Mouse (Mus musculus): ENCODE data around the gene Hmgb1.
"Not testable (repeated sequence)": the region's sequence is repeated elsewhere in the genome, so short reads cannot be mapped to it uniquely, and the experiment has no call there.

Gene Hmgb1

GRCm38 (mm10) chr5:149143766-149144375 is 40.4 kb downstream of the Hmgb1 start:
- no peak for DNase-seq

- DNase-seq = not testable (repeated sequence)
These were observed 43.1 kb downstream of the Hmgb1 start for GRCm38 (mm10) chr5:149141155-149141554.

GRCm38 (mm10) chr5:149140336-149140735 is 44.0 kb downstream of the Hmgb1 start:
- no peak for DNase-seq

GRCm38 (mm10) chr5:149138087-149138486 is 46.2 kb downstream of the Hmgb1 start:
- not testable (repeated sequence) for DNase-seq

- DNase-seq = no peak
These were observed 46.8 kb downstream of the Hmgb1 start for GRCm38 (mm10) chr5:149137447-149137846.

- peak; percentile 20 to 33 for DNase-seq
These were observed 47.3 kb downstream of the Hmgb1 start for GRCm38 (mm10) chr5:149136933-149137365.

- DNase-seq = no peak
These were observed 48.6 kb downstream of the Hmgb1 start for GRCm38 (mm10) chr5:149135455-149136354.

GRCm38 (mm10) chr5:149134751-149135454 is 49.4 kb downstream of the Hmgb1 start:
- no peak for DNase-seq

- DNase-seq = no peak
These were observed 55.8 kb downstream of the Hmgb1 start for GRCm38 (mm10) chr5:149128473-149128872.

GRCm38 (mm10) chr5:149123795-149124194 is 60.5 kb downstream of the Hmgb1 start:
- no peak for DNase-seq

- no peak for DNase-seq
These were observed 64.9 kb downstream of the Hmgb1 start for GRCm38 (mm10) chr5:149119341-149119881.

GRCm38 (mm10) chr5:149117815-149118547 is 66.3 kb downstream of the Hmgb1 start:
- DNase-seq = no peak

GRCm38 (mm10) chr5:149114587-149114986 is 69.7 kb downstream of the Hmgb1 start:
- DNase-seq = no peak

GRCm38 (mm10) chr5:149114034-149114433 is 70.3 kb downstream of the Hmgb1 start:
- no peak for DNase-seq

- DNase-seq = no peak
These were observed 70.8 kb downstream of the Hmgb1 start for GRCm38 (mm10) chr5:149113439-149113838.

- DNase-seq = no peak
These were observed 71.7 kb downstream of the Hmgb1 start for GRCm38 (mm10) chr5:149112559-149112958.

GRCm38 (mm10) chr5:149109220-149109619 is 75.1 kb downstream of the Hmgb1 start:
- DNase-seq = no peak

GRCm38 (mm10) chr5:149108178-149108577 is 76.1 kb downstream of the Hmgb1 start:
- no peak for DNase-seq

- no peak for DNase-seq
These were observed 76.7 kb downstream of the Hmgb1 start for GRCm38 (mm10) chr5:149107566-149107965.

GRCm38 (mm10) chr5:149104096-149104725 is 80.1 kb downstream of the Hmgb1 start:
- DNase-seq = no peak

GRCm38 (mm10) chr5:149101869-149102268 is 82.4 kb downstream of the Hmgb1 start:
- no peak for DNase-seq

- no peak for DNase-seq
These were observed 84.2 kb downstream of the Hmgb1 start for GRCm38 (mm10) chr5:149100091-149100490.

All from cerebellum, adult 18-20 months (tissue).